Mouse (Mus musculus) thymus, adult 2 months (tissue): ENCODE results near the gene P4ha1.

Source experiments
- CTCF ChIP-seq: fragments of 200-500 bp; IDR thresholded peaks from 2 replicates; pipeline ENCODE4 v1.5.1; 2012; ENCODE audit warnings: mild to moderate bottlenecking, control low read depth, low read length, moderate library complexity, borderline replicate concordance; ENCODE audit not compliant: control insufficient read depth, poor library complexity, insufficient read depth; ENCODE audit errors: extremely low read depth
- POLR2A ChIP-seq: fragments of 200-500 bp; IDR thresholded peaks from 2 replicates; pipeline ENCODE4 v1.6.1; 2012; ENCODE audit warnings: mild to moderate bottlenecking, low read length, control low read depth, moderate library complexity; ENCODE audit not compliant: control insufficient read depth, poor library complexity, insufficient read depth; ENCODE audit errors: extremely low read depth

DNA sequence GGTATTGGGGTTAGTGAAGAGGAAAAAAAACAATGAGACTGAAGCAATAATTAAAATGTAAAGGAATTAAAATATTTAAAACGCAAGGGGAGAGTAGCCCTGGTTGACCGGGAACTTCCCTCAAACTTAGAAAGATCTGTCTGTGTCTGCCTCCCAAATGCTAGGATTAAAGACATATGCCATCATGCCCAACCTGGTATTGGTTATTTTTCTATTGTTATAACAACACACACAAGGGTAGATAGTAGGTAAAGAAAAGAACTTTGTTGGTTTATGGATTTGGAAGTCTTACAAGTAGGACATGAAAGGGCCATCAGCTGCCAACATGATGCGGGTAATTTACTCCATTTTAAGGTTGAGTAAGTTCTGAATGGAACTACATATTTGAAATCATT, 4.2 kb downstream of the P4ha1 start:
- TF ChIP-seq POLR2A (no peak), CTCF (no peak)
